20 mouse cellular contexts compared by ENCODE assay signal in the genomic region with DNA sequence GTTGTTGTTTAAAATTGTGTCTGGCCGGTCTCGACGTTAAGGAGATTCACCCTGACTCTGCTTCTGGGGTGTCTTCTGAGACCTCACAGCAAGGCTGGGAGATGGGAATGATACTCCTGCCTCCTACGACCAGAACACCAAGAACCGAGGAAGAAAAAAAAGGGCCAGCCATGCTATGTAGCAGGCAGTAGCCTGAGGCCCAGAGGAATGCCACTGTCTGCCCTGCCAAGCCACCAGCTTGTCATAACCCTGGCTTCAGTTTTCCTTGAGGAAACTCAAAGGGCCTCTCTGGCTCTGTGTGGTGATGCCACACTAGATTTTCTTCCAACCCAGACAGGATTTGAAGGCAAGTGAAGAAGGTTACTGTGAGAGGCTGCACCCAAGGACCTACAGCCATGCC.
DNase-seq lines count a peak whose midpoint lies in the region; ATAC-seq and TF ChIP-seq lines count a peak whose summit lies in the region.
"Had no signal": no experiment of that assay in that cellular context is flagged by ENCODE, and none has a peak within 500 bp of the region (broad histone marks: within the 10 kb centered on the region; RNA-seq: fewer than 3 reads in every experiment).

No protein-coding gene starts in this region.

- H3K4me1 ChIP-seq in liver, adult 2 months (ENCODE audit: control insufficient read depth, insufficient read depth, low read length): peaks cover 10% of the 10 kb centered on the region
- peaks cover 6% of the 10 kb centered on the region for H3K4me1 ChIP-seq in liver, embryonic 11.5 days (replicated peaks; ENCODE audit: control insufficient read depth, insufficient read depth, low read length)
- 0 out of 2 replicates have a peak, but pooled peaks cover 2% of the 10 kb centered on the region for H3K4me1 ChIP-seq in stomach, postnatal 0 days (replicated peaks; ENCODE audit: control insufficient read depth, insufficient read depth)

- no peak overlapping the region for H3K4me3 ChIP-seq in liver, adult 2 months (ENCODE audit: insufficient read depth, low read depth, low read length)
- H3K4me3 ChIP-seq in liver, embryonic 11.5 days (ENCODE audit: low read depth, low read length): no peak overlapping the region
- no peak overlapping the region for H3K4me3 ChIP-seq in stomach, postnatal 0 days (ENCODE audit: low read depth, low read length)
- H3K4me3 ChIP-seq: embryonic facial prominence, embryonic 13.5 days; forebrain, embryonic 13.5 days; heart, embryonic 10.5 days; hindbrain, embryonic 15.5 days had no signal

- no peaks in the 10 kb centered on the region for H3K27me3 ChIP-seq in liver, adult 2 months (ENCODE audit: control insufficient read depth, insufficient read depth, low read length)
- H3K27me3 ChIP-seq in liver, embryonic 11.5 days (replicated peaks; ENCODE audit: control insufficient read depth, insufficient read depth, low read length): no peaks in the 10 kb centered on the region
- H3K27me3 ChIP-seq in stomach, postnatal 0 days (ENCODE audit: control insufficient read depth, insufficient read depth, low read length): no peaks in the 10 kb centered on the region
- H3K27me3 ChIP-seq: CH12.LX; embryonic facial prominence, embryonic 13.5 days; forebrain, embryonic 13.5 days; hindbrain, embryonic 15.5 days had no signal

- no peak overlapping the region for H3K9ac ChIP-seq in liver, adult 2 months (ENCODE audit: low read depth, low read length)
- H3K9ac ChIP-seq in liver, embryonic 11.5 days (ENCODE audit: low read depth, low read length): no peak overlapping the region
- H3K9ac ChIP-seq in stomach, postnatal 0 days (ENCODE audit: low read length): no peak overlapping the region
- H3K9ac ChIP-seq: embryonic facial prominence, embryonic 13.5 days; forebrain, embryonic 13.5 days; forebrain, postnatal 0 days; hindbrain, embryonic 15.5 days had no signal

- ATAC-seq in liver, embryonic 11.5 days (replicated peaks; ENCODE audit: low FRiP score): no peak
- ATAC-seq in stomach, postnatal 0 days (ENCODE audit: low FRiP score, low TSS enrichment): no peak
- ATAC-seq: forebrain, embryonic 13.5 days; forebrain, postnatal 0 days had no signal

- intact Hi-C loops in heart, postnatal 10 days (cut with DNase I): no loop called here

- 0 out of 2 replicates have a peak, but pooled peaks cover 6% of the 10 kb centered on the region for H3K79me2 ChIP-seq in liver, adult 2 months (ENCODE audit: control insufficient read depth, insufficient read depth, low read length)

- TF ChIP-seq POLR2A in liver, adult 2 months (IDR thresholded peaks at IDR 0.05; ENCODE audit: extremely low read depth, insufficient read depth, low read length): no peak

- 0 out of 2 replicates have a peak overlapping the region, but pooled peaks have one; percentile 5 for H3K27ac ChIP-seq in liver, adult 2 months (replicated peaks; ENCODE audit: insufficient read depth, low read depth, low read length)
- no peak overlapping the region for H3K27ac ChIP-seq in liver, embryonic 11.5 days (ENCODE audit: low read depth, low read length)
- peak overlapping the region; percentile 75 for H3K27ac ChIP-seq in stomach, postnatal 0 days (replicated peaks)
- H3K27ac ChIP-seq: embryonic facial prominence, embryonic 13.5 days; forebrain, embryonic 13.5 days; heart, embryonic 10.5 days; hindbrain, embryonic 15.5 days had no signal

- TF ChIP-seq EP300 in stomach, postnatal 0 days (optimal IDR thresholded peaks at IDR 0.05): no peak

- no peaks in the 10 kb centered on the region for H3K36me3 ChIP-seq in liver, adult 2 months (ENCODE audit: control insufficient read depth, insufficient read depth, low read length)
- H3K36me3 ChIP-seq in liver, embryonic 11.5 days (ENCODE audit: control insufficient read depth, insufficient read depth, low read length): no peaks in the 10 kb centered on the region
- no peaks in the 10 kb centered on the region for H3K36me3 ChIP-seq in stomach, postnatal 0 days (ENCODE audit: control insufficient read depth, insufficient read depth, low read length)
- H3K36me3 ChIP-seq: heart, embryonic 10.5 days; hindbrain, embryonic 15.5 days had no signal

- no peak for TF ChIP-seq CTCF in liver, adult 2 months (IDR thresholded peaks at IDR 0.05; ENCODE audit: low read depth, low read length)
- no peak for TF ChIP-seq CTCF in stomach, postnatal 0 days (IDR thresholded peaks at IDR 0.05; ENCODE audit: low read depth)

- 88% methylated on average over 5 of the region's 5 CpGs for WGBS in liver, adult 2 months
- 79% methylated on average over 5 of the region's 5 CpGs for WGBS in liver, embryonic 11.5 days
- 68% methylated on average over 5 of the region's 5 CpGs for WGBS in stomach, postnatal 0 days

- H3K4me2 ChIP-seq in liver, embryonic 11.5 days: no peak overlapping the region
- H3K4me2 ChIP-seq in stomach, postnatal 0 days (replicated peaks; ENCODE audit: low read depth): no peak overlapping the region
- H3K4me2 ChIP-seq: embryonic facial prominence, embryonic 13.5 days; forebrain, embryonic 13.5 days; hindbrain, embryonic 15.5 days had no signal

- no peaks in the 10 kb centered on the region for H3K9me3 ChIP-seq in liver, embryonic 11.5 days (ENCODE audit: control insufficient read depth, low read length)
- no peaks in the 10 kb centered on the region for H3K9me3 ChIP-seq in stomach, postnatal 0 days (ENCODE audit: control insufficient read depth, low read length)
- H3K9me3 ChIP-seq: embryonic facial prominence, embryonic 13.5 days; forebrain, embryonic 13.5 days; heart, embryonic 10.5 days; hindbrain, embryonic 15.5 days had no signal

- DNase-seq in heart, adult 11 months: peak; percentile 78
- DNase-seq in heart, postnatal 10 days: no peak
- no peak for DNase-seq in liver, adult 2 months (ENCODE audit: extremely low read depth, low read depth, low spot score)
- no peak for DNase-seq in liver, embryonic 11.5 days (ENCODE audit: low spot score)
- peak; percentile 45 for DNase-seq in adipocyte (ENCODE audit: low spot score)
- no peak for DNase-seq in stomach, postnatal 0 days (ENCODE audit: low spot score)
- no peak for DNase-seq in urinary bladder, postnatal 4 days (ENCODE audit: low spot score in 2 of 2)
- DNase-seq: adrenal gland, adult 8-10 months; adrenal gland, postnatal 36 days; cerebellum, adult 11 months; cerebellum, adult 8-10 months; cerebellum, postnatal 25 days; forebrain, postnatal 0 days; gastrocnemius, postnatal 36 days; heart, postnatal 14 days had no signal

Comparison
In these comparisons a context has a peak if more than half of its experiments do, and no peak if none do; other contexts are left out.
1. DNase-seq: peak in heart, adult 11 months (single experiment) and adipocyte (single experiment); none in heart, postnatal 10 days (0 of 2), liver, adult 2 months (single experiment), liver, embryonic 11.5 days (single experiment), stomach, postnatal 0 days (single experiment) and urinary bladder, postnatal 4 days (0 of 2).